Mouse (Mus musculus) intestine, embryonic 14.5 days (tissue): ENCODE data around the gene Gm5771. TPM values are rescaled to one million over a fixed set of nuclear protein-coding genes. Genes with fewer than 3 reads are reported as not detected.

Experiments used
- polyA plus RNA-seq: library from polyadenylated mRNA; unstranded; fragments of >200 nt; fragmentation: Nextera tagmentation; extraction: Ambion mirVana; gene quantifications from 2 replicates; pipeline ENCODE4 v1.2.1, GENCODE M21; 2014

Gene Gm5771
- polyA plus RNA-seq, 1 experiment from 2014 or later, result 4.8 TPM

Other genes with a start within 250 kb of the Gm5771 start
- 0.58 TPM in 1 of 2 replicates, not detected in the other for gene Try4, start 90.1 kb upstream of the Gm5771 start, polyA plus RNA-seq
- 15.8 TPM in 1 of 2 replicates, not detected in the other for gene Try5, start 75.5 kb upstream of the Gm5771 start, polyA plus RNA-seq
- gene Try10, start 38.3 kb upstream of the Gm5771 start, polyA plus RNA-seq, result 22.4 TPM in 1 of 2 replicates, not detected in the other
- gene Prss3, start 14.7 kb upstream of the Gm5771 start, polyA plus RNA-seq, result 4.9 TPM in 1 of 2 replicates, not detected in the other
- 6.2 TPM in 1 of 2 replicates, not detected in the other for gene Gm10334, start 53.8 kb downstream of the Gm5771 start, polyA plus RNA-seq
- 23.9 TPM in 1 of 2 replicates, not detected in the other for gene Prss1, start 66.6 kb downstream of the Gm5771 start, polyA plus RNA-seq
- 14.1 TPM in 1 of 2 replicates, not detected in the other for gene Prss2, start 129.4 kb downstream of the Gm5771 start, polyA plus RNA-seq
- 7.3 and 8.6 TPM in 2 replicates for gene Ephb6, start 213.1 kb downstream of the Gm5771 start, polyA plus RNA-seq
- gene Trpv6, start 244.0 kb downstream of the Gm5771 start, polyA plus RNA-seq, result 0.30 and 0.58 TPM in 2 replicates